Mouse (Mus musculus) midbrain, embryonic 12.5 days (tissue): Measurements from ENCODE around the gene Ptprh. TPM values are rescaled to one million over a fixed set of nuclear protein-coding genes. Genes with fewer than 3 reads are reported as not detected.
"Not testable (repeated sequence)": the region's sequence is repeated elsewhere in the genome, so short reads cannot be mapped to it uniquely, and the experiment has no call there.

Source experiments
- ATAC-seq: fragments of 200-750 bp; cut with Nextera tagmentation; 2 replicates; pipeline ENCODE4 v1.8.0; 2017; ENCODE audit warnings: low read depth, moderate TSS enrichment, moderate library complexity; ENCODE audit not compliant: low FRiP score
- H3K27ac ChIP-seq: fragments of 300-500 bp; sonication (generic); replicated peaks from 2 replicates; pipeline ENCODE4 v1.5.1; 2016; ENCODE audit warnings: mild to moderate bottlenecking
- H3K27me3 ChIP-seq: fragments of 300-500 bp; sonication (generic); 2 replicates; pipeline ENCODE4 v1.6.1; 2016; ENCODE audit warnings: mild to moderate bottlenecking
- H3K36me3 ChIP-seq: fragments of 300-500 bp; sonication (generic); 2 replicates; pipeline ENCODE4 v1.6.1; 2016
- H3K4me1 ChIP-seq: fragments of 300-500 bp; sonication (generic); 2 replicates; pipeline ENCODE4 v1.6.1; 2016
- H3K4me2 ChIP-seq: fragments of 300-500 bp; sonication (generic); replicated peaks from 2 replicates; pipeline ENCODE4 v1.6.1; 2016; ENCODE audit warnings: mild to moderate bottlenecking, moderate library complexity
- H3K4me3 ChIP-seq: fragments of 300-500 bp; sonication (generic); 2 replicates; pipeline ENCODE4 v1.5.1; 2016; ENCODE audit warnings: mild to moderate bottlenecking
- H3K9ac ChIP-seq: fragments of 300-500 bp; sonication (generic); replicated peaks from 2 replicates; pipeline ENCODE4 v1.6.1; 2016; ENCODE audit warnings: mild to moderate bottlenecking, moderate library complexity
- H3K9me3 ChIP-seq: fragments of 300-500 bp; sonication (generic); 2 replicates; pipeline ENCODE4 v1.6.1; 2016; ENCODE audit warnings: mild to moderate bottlenecking
- WGBS: fragments of 180-500 bp; shearing (Covaris S2); methylation state at CpG from one replicate; pipeline ENCODE4 v1.1.7; 2016; 5-methylcytosine and 5-hydroxymethylcytosine counted together
- polyA plus RNA-seq: library from polyadenylated mRNA; unstranded; fragments of >200 nt; fragmentation: Nextera tagmentation; extraction: Ambion mirVana; gene quantifications from 2 replicates; pipeline ENCODE4 v1.2.1, GENCODE M21; 2016

Ptprh gene
- polyA plus RNA-seq, 1 experiment from 2014 or later, result 0.14 TPM

DNA sequence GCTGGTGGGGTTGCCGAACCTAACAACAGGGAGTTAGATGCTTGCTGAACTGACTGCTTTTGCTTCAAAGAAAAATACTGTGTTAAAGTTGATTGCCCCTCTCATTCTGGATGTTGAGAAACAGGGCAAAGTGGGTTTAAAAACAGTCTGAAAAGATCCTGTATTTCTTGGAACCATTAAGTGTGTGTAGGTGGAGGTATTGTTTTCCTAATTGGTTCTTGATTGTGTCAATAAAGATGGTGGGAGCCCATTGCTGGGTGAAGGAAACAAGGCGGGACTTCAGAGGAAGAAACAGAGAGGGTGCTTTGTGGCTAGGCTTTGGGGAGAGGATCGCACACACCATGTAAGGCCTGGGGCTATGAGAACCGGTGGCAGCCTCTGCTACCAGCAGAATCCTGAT, 66.7 kb downstream of the Ptprh start:
- Histone ChIP-seq H3K4me2 (no peak overlapping the region), H3K9me3 (no peaks in the 10 kb centered on the region), H3K4me1 (peaks cover 6% of the 10 kb centered on the region), H3K27me3 (no peaks in the 10 kb centered on the region; the same call in 1 of the 2 replicates), H3K36me3 (0 out of 2 replicates have a peak, but pooled peaks cover 3% of the 10 kb centered on the region), H3K27ac (no peak overlapping the region), H3K9ac (no peak overlapping the region), H3K4me3 (no peak overlapping the region)
- no peak for ATAC-seq
- 55% methylated on average over 4 of the region's 4 CpGs for WGBS

DNA sequence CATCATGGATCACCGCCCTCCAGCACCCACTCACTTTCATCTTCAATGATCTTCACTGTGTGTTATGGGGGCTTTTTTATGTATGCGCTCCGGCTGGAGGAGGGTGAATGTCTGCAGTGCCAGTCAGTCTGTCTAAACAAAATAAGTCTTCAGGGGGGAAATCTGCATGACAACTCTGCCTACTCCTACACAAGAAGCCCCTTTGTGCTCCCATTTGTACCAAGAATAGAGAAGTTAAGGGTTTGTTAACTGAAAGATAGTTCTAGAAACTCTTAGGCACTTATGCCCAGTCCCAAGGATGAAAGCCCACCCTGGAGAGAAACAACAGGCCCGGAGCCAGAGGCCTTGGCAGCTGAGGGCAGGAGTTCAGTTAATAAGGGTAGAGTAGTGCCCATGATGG, 67.5 kb downstream of the Ptprh start:
- no peak overlapping the region for H3K9ac ChIP-seq
- 92% methylated on average over 4 of the region's 4 CpGs for WGBS
- H3K4me3 ChIP-seq, result no peak overlapping the region
- no peak overlapping the region for H3K4me2 ChIP-seq
- H3K36me3 ChIP-seq, result 0 out of 2 replicates have a peak, but pooled peaks cover 3% of the 10 kb centered on the region
- no peak for ATAC-seq
- peaks cover 12% of the 10 kb centered on the region for H3K4me1 ChIP-seq
- H3K27ac ChIP-seq, result no peak overlapping the region
- no peaks in the 10 kb centered on the region for H3K9me3 ChIP-seq
- H3K27me3 ChIP-seq, result peaks cover 8% of the 10 kb centered on the region; the same call in 1 of the 2 replicates

DNA sequence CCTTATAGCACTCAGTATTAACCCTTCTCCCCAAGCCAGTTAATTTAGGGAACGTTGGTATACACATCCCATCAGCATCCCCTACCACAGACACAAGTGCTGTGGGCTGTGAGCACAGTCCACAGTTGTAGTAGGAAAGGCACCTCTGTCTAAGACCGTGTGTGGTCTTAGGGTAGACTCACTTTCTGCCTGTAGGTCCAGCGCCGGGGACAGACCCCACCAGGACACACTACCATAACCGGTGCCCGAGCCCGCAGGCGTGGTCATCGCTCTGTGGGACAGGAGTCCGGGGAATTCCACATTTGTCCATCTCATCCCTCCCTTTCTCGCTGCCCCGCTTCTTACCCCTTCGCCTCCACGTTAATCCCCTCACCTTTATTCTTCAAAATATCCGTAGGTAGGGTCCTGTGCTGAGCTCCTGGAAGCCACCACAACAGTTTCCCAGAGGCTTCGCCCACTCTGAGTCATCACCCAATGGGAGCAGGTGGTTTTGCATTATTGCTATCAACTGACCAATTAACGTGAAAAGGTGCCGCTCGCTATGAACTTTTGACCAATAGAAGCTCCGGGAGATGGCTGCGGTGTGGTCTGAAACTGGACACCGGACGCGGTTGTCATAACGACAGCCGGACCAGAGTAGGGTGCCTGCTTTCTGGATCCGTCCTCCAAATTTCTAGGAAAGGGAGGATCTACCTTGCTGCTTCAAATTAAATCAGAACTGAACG, 71.7 kb downstream of the Ptprh start, which contains the start of gene Dnaaf3:
Dnaaf3 (minus strand) TSS at position 449 of the 725 bp plus-strand sequence.
- H3K27ac ChIP-seq, result no peak within 1 kb of the TSS
- ATAC-seq, result peak; percentile 94
- peak within 1 kb of the TSS; percentile 60 for H3K4me2 ChIP-seq
- peak within 1 kb of the TSS; percentile 39 for H3K4me3 ChIP-seq
- H3K36me3 ChIP-seq, result no peaks in the 10 kb centered on the region
- H3K4me1 ChIP-seq, result peaks cover 17% of the 10 kb centered on the region
- no peaks in the 10 kb centered on the region for H3K9me3 ChIP-seq
- H3K27me3 ChIP-seq, result peaks cover 19% of the 10 kb centered on the region
- H3K9ac ChIP-seq, result peak within 1 kb of the TSS; percentile 24; the same call in 1 of the 2 replicates
- 4% methylated on average over 28 of the region's 28 CpGs for WGBS

DNA sequence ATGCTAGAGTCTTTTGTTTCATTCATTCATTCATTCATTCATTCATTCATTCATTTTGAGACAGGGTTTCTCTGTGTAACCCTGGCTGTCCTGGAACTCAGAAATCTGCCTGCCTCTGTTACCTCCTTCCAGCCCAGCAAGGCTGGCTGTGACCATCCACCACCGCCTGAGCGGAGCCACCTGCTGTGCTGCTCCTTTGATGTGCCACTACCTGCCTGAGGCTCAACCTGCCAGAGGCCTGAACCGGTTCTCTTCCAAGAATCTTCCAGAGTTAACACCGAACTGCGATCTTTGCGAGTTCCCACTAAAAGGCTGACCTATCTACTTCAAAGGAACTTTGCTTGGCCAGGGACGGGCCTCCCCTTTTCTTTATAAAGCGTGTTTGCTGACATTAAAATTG, 73.7 kb downstream of the Ptprh start:
- H3K4me1 ChIP-seq, result peaks cover 29% of the 10 kb centered on the region
- ATAC-seq, H3K4me3 ChIP-seq, H3K27ac ChIP-seq, H3K36me3 ChIP-seq, H3K9me3 ChIP-seq, H3K4me2 ChIP-seq, H3K9ac ChIP-seq: not testable (repeated sequence)
- H3K27me3 ChIP-seq, result peaks cover 23% of the 10 kb centered on the region
- WGBS, result 52% methylated on average over 8 of the region's 8 CpGs

DNA sequence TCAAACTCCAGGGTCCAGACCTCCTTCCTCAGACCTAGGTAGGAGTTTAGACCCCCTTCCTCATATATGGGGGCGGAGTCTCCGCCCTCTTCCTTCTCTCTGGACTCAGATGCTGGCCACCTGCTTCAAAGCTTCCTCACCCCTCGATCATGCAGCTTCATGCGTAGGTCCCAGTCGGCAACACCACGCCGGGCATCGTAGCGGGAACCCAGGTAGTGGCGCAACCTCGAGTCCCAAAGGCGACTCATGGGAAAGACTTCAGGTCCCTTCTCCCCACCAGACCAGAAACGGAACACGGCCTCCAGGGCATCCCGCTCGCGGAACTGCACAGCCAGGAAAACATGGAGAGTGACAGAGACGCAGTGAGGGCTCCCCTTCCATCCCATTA, 76.5 kb downstream of the Ptprh start:
- ATAC-seq, result 0 out of 2 replicates have a peak, but pooled peaks have one; percentile 13
- no peak overlapping the region for H3K9ac ChIP-seq
- H3K4me1 ChIP-seq, result peaks cover 24% of the 10 kb centered on the region
- H3K36me3 ChIP-seq, result no peaks in the 10 kb centered on the region
- H3K27ac ChIP-seq, result no peak overlapping the region
- WGBS, result 46% methylated on average over 18 of the region's 18 CpGs
- H3K4me3 ChIP-seq, result no peak overlapping the region
- H3K4me2 ChIP-seq, result peak overlapping the region; percentile 54
- no peaks in the 10 kb centered on the region for H3K9me3 ChIP-seq
- H3K27me3 ChIP-seq, result peaks cover 27% of the 10 kb centered on the region

DNA sequence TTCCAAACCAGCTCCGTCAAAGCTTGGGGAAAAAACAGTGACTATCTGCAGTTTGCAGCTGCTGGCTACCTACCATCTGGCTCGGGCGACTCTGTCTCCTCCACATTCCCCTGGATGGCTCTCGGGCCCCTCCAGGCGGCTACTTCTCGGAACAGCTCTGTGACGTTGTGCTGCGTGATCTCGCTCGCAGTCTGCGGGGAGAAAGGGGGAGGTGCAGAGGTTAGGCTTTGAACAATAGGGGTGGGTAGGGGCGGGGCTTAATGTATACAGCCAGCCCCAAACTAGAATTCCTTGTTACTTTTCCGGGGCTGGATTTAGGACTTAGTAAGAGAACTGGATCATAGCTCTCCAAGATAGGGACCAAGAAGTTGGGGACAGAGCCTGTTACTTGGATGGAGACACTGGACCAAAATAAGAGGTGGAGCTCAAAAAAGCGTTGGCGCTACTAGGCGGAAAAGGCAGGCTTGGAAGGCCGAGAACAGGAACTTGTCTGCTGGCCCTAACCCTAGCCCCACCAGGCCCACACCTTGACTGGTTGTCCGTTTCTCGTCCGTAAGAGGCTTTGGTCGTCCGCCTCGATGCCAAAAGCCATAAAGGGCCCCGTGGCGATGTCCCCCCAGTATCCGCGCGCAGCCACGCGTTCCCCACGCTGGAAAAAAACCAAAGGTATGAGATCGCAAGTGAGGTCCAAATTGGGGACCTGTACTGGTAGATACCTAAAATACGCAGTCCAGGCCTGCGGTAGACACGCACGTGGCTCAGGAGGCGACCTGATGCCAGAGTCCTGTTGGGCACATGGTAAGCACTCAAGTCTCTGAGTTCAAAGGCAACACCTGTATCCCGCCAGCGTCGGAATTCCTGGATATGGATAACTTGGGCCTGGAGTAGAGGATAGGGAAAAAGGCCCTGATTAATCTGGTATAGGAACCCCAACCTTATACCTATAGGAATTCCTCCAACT, 77.2 kb downstream of the Ptprh start:
- Histone ChIP-seq H3K4me3 (peak overlapping the region; percentile 35), H3K4me1 (peaks cover 17% of the 10 kb centered on the region), H3K9ac (peak overlapping the region; percentile 52), H3K4me2 (peak overlapping the region; percentile 54), H3K36me3 (no peaks in the 10 kb centered on the region), H3K27ac (peak overlapping the region; percentile 2; the same call in 1 of the 2 replicates), H3K9me3 (no peaks in the 10 kb centered on the region), H3K27me3 (peaks cover 27% of the 10 kb centered on the region)
- peak; percentile 95 for ATAC-seq
- WGBS, result 24% methylated on average over 40 of the region's 40 CpGs

DNA sequence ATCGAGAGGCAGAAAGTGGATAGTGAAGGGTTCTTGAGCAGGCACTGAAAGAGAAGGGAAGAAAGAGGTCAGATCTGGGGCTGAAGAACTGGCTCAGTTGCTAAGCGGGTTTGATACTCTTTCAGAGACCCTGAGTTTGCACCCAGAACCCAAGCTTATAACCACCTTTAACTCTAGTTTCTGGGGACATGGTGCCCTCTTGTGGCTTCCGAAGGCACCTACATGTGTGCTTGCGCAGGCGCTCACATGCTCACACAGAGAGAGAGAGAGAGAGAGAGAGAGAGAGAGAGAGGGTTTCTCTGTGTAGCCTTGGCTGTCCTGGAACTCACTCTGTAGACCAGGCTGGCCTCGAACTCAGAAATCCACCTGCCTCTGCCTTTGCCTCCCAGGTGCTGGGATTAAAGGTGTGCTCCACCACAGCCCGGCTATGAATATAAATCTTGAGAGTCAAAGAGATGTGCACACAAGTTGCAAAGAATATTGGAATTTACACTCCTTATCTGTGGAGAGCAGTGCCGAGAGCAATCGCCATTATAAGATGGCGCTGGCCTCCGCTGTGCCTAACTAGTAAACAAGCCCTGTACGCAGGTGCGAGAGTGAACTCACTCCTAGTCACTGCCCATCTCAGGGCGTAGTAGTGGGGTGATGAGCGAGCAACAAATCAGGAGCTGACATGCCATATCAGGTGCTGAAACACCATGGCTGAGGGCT, 79.5 kb downstream of the Ptprh start, which contains the start of gene Tnni3:
Tnni3 (minus strand) TSS at position 18 of the 711 bp plus-strand sequence.
- not testable (repeated sequence) for H3K4me2 ChIP-seq, H3K36me3 ChIP-seq, H3K4me3 ChIP-seq, H3K27ac ChIP-seq, H3K9me3 ChIP-seq, ATAC-seq, H3K9ac ChIP-seq
- Histone ChIP-seq H3K4me1 (peaks cover 24% of the 10 kb centered on the region), H3K27me3 (peaks cover 37% of the 10 kb centered on the region)
- 71% methylated on average over 15 of the region's 15 CpGs for WGBS

DNA sequence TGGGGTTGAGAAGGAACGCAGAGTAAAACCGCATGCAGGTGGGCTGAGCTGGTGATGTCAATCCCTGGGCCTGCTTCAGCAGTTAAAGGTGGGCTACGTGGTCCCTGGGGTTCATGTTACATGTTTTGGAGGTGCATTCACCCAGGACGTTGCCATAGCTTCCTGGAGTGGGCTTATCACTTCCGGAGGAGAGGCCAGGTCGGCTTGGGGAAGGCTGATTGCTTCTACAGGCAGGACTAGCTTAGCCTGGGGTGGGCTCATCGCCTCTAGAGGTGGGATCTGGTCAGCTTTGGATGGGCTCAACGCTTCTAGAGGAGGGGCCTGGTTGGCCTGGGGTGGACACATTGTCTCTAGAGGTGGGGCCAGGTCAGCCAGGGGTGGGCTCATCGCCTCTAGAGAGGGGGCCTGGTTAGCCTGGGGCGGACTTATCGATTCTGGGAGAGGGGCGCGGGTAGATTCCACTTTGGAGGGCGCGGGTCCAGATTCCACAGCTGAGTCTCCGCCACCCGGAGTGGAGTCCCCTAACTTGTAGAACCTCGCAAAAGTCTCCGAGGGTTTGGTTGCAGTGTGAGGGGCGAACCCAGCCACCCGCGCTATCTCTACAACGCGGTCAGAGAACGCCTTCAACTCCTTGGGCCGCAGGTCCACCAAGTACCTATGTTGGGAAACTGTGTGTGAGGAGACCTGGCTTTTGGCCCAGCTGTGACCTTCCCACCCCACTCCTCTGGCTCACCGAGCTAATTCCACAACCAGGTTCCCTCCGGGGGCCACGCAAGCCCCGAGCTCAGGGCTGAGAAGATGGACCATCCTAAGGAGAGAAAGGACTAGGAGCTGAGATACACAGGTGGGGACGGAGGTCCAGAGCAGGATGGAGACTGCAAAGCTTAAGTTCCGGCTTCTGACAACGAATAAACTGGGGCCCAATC, 80.4 kb downstream of the Ptprh start:
- Histone ChIP-seq H3K9me3 (no peaks in the 10 kb centered on the region), H3K4me3 (no peak overlapping the region), H3K27me3 (peaks cover 40% of the 10 kb centered on the region), H3K27ac (no peak overlapping the region), H3K4me2 (no peak overlapping the region), H3K4me1 (peaks cover 24% of the 10 kb centered on the region), H3K36me3 (no peaks in the 10 kb centered on the region), H3K9ac (no peak overlapping the region)
- 91% methylated on average over 33 of the region's 33 CpGs for WGBS
- ATAC-seq, result no peak

- ATAC-seq, result no peak
- Histone ChIP-seq H3K27me3 (peaks cover 32% of the 10 kb centered on the region), H3K4me1 (peaks cover 21% of the 10 kb centered on the region), H3K36me3 (no peaks in the 10 kb centered on the region), H3K9me3 (no peaks in the 10 kb centered on the region), H3K4me2 (no peak overlapping the region), H3K27ac (no peak overlapping the region), H3K4me3 (no peak overlapping the region), H3K9ac (no peak overlapping the region)
- WGBS, result 81% methylated on average over 6 of the region's 6 CpGs
Observed at GRCm38 (mm10) chr7:4522292-4522691, 81.5 kb downstream of the Ptprh start.

DNA sequence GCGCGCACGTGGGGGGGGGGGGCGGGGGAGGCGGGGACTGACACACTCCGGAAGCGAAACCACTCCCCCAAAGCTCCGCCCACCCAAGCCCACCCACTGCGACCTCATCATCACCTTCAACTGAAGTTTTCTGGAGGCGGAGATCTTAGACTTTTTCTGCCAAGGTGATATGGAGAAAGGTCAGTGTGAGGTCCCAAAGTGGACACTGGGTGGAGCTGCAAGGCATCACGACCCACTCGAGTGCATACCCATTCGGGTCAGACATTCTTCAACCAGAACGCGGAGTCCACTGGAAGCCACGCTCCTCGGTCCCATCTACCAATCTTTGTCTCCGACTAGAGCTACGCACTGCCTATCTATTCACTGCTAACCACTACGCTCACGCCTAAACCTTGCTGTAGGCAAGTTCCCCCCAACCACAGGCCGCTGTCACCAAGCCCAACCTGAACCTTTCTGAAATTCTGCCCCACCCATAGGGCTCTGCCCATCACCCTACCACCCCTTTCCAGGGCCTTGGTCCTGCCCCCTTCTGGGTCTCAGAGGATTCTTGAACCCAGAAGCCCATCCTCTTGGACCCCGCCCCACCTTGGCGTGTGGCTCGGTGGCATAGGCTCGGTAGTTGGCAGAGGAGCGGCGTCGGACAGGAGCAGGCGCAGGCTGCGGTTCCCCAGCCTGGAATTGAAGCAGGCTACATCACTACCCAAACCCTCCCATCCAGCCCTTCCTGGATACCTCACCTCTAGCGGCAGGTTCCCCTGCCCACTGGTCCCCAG, 82.4 kb downstream of the Ptprh start:
- no peak overlapping the region; the same call in 1 of the 2 replicates for H3K9ac ChIP-seq
- no peak for ATAC-seq

More for the DNA sequence above, 82.4 kb downstream of the Ptprh start:
- Histone ChIP-seq H3K4me3 (peak overlapping the region; percentile 22; the same call in 1 of the 2 replicates), H3K4me2 (peak overlapping the region; percentile 48), H3K9me3 (no peaks in the 10 kb centered on the region), H3K36me3 (no peaks in the 10 kb centered on the region), H3K27me3 (peaks cover 26% of the 10 kb centered on the region), H3K4me1 (peaks cover 16% of the 10 kb centered on the region), H3K27ac (no peak overlapping the region)
- WGBS, result 36% methylated on average over 31 of the region's 32 CpGs
